Mouse (Mus musculus): Measurements from ENCODE around the gene Klf16.

Klf16 gene

DNA sequence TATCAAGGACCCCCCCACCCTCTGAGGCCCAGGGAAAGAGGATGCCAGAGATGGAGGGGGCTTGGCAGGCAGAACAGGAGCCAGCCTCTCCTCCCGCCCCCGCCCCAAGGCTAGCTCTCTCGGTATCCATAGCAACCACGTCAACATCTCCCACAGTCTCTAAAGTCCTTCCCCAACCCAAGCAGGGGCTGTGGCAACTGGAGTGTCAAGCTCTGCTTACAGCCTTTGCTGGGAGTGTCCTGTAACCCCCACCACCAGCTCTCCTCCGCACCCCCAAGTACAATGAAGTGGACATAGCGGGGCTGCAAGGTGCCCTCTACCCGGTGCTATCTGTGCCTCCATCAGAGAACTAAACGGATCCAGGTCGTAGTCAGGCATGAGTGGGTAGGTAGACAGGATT, 3.2 kb downstream of the Klf16 start:
- no peak for DNase-seq

DNA sequence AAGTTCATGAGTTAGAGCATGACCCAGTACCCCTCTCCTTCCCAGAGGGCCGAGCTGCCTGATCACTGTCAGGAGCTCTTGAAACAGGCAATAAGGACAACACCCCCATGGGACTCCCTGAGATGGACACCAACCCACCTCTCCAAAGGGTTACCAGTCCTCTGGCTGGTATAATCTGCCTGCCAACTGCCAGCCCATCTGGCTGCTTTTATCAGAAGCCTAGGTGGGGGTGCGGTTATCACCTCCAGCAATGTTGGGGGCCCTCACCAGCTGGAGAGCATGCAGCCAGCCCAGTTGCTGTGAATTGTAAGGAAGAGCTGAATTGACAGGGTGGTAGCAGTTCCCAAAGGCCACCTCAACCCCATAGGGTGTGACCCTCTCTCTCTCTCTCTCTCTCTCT, 4.6 kb downstream of the Klf16 start:
- DNase-seq: no peak

DNA sequence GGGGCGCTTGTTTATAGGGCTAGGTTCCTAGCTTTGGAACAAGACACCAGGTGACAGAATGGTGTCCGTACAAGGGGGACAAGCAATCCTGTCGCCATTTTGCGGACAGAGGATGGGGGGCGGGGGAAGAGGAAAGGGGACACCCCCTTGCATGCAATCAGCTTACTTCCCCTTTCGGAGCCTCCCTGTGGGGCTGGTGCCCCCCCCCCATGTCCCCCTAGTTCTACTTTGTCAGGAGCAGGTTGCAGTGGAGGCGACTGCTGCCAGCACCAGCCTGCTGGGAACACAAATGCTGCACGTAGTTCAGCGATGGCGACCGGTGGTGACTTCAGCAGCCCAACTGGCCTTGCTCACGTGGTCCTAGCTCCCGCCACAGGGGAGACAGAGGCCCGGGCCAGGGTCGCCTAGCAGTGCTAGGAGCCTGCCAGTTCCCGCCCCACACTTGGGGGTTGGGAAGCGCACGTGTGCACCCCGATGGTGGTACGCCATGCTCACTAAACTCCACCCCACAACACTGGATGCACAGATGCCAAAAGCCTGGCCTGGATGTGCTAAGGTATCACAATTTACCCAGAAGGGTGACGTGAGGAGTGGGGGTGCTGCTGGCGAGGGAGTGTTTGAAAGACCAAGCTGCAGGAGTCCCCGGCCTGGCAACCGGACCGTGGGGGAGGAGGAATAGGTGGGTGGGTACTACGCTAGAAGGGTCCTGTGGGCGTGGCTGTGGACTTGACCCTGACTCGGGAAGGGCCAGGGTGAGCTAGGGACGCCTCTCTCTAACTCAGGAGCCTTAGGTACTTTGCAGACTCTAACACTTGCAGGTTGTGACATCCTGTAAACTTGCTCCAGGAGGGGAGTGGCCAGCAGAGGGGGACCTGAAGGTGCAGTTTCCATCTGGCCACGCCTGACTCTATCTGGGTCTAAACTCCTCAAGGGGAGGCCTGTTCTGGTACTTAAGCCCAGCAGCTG, 6.0 kb downstream of the Klf16 start:
- DNase-seq: no peak

DNA sequence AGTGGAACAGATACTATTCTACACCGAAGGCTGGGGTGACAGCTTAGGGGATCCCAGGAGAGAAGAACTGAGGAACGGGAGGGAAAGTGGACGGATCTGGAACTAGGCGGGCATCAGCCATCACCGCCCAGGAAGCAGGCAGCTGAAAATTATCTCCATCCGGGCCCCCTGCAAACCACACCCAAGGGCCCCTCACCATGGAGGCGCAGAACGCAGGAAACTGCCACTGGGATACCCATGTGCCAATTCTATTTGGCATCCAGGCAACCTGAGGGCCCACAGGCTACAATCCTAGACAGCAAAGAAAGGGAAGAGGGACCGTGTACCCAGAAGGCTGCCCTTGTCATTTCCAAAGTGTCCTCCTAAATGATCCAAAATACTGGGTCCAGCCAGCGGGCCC, 6.7 kb downstream of the Klf16 start:
- DNase-seq: no peak

DNA sequence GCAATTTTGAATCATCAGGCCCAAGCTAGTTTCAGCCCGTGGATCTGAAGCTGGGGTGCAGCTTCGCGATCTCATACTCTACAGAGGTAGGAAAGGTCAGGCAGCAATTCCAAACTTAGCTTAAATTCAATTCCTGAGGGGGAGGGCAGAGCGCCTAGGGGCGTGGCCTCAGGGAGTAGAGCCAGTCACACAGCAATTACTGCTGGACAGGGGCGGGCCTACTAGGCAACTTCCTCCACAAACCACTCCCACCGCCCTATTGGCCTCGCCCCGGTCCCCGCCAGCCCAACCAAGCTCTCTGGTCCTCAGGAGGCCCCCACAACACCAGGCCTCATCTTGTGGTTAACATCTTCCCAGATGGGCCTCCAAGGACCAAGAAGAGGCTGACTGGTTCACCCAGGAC, 7.5 kb downstream of the Klf16 start:
- DNase-seq: peak; percentile 64

DNA sequence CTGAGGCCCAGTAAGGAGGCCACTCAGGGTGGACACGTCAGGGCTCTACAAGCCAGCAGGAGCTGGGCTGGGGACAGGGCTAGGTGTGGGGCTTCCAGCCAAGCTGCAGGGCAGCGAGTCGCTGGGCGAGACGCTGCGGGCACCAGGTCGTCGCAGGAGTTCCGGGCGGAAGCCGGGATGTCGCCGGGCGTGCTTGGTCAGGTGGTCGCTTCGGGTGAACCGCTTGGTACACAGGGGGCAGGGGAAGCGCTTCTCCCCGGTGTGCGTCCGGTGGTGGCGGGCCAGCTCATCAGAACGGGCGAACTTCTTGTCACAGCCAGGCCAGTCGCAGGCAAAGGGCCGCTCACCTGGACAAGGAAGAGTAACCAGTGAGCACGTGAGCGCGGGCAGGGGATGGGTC, 8.2 kb downstream of the Klf16 start:
- no peak for DNase-seq

DNA sequence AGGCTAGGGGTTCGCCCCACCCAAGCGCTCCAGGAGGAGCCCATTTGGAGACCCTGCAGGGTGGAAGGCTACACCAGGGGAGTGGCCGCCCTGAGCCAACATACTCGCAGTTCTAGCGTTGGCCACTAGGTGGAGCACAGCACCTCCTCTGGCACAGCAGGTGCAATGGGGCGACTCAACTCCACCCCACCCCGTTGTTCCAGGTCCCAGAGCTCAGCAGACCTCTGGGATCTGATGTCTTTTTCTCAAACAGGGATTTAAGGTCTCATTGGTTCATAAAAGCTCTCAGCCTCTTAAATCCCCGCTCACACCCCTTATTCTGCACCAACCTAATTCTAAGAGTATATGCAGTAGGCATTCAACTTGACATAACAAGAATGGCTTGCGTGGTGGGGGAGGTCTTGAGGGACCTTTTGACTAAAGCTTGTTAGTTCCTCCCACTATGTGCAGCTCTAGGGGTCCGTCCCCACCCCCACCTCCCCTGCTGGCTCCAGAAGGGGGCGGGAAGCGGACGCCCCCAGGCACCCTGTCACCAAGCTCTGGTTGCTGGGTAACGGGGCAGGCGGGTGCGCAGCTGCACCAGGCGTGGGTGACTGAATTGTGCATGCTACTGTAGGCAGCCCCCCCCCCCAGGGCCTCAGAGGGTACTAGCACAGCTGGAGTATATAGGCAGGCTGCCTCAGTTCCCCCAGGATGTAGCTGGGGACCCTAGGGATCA, 10.6 kb downstream of the Klf16 start:
- DNase-seq: peak; percentile 89

DNA sequence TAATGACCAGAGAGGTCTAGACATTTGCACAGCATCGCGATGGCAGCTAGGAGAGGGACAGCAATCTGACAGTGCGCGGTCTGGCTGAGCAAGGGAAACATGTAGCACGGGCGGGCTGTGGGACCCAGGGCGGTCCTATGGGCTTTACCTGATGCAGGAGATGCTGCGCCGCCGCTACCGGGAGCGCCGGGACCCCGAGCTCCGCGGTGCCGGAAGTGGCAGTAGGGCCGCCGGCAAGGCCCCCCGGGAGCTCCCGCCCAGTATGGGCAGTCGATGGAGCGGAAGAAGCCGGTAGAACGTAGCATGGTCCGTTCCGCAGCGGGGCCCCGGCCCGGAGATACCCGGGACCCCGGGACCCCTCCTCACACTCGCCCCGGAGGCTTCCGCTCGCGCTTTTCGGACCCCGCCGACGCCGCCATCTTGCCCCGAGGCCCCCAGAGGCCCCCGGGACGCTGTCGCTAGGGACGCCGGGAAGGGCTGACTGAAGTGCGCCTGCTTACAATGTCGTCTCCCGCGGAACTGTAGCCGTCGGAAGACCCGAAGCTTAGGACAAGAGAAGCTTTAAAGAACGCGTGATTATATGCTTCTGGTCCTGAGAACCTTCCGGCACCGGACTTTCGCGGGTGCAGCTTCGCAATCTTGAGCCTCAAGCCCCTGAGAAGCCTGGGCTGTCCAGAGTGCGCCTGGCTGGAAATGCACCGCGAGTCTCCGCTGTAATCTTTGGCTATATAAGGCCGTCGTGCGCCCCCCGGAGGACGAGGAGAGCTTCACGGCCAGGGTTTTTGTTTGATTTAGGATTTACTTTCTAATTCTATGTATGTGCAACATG, 15.8 kb downstream of the Klf16 start, which contains the start of gene Rexo1:
Rexo1 (minus strand) TSS at position 445 of the 829 bp plus-strand sequence.
- peak; percentile 97 for DNase-seq

DNA sequence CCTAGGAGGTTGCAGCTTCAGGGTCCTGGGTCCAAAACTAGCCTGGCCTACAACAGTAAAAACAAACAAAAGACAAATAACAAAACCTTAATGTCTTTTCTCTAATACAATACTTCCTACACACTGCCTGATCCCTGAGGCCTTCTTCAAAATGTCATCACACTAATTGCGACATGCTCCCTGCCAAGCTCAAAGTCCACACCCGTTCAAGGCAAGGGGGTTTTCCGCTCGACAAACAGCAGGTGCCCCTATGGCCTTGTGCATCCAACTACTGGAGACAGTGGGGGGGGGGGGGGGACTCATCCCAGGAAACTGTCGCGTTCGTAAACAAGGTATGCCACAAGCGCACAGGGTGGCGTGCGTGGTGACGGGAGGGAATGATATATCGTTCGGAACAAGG, 16.5 kb downstream of the Klf16 start:
- DNase-seq: no peak

DNA sequence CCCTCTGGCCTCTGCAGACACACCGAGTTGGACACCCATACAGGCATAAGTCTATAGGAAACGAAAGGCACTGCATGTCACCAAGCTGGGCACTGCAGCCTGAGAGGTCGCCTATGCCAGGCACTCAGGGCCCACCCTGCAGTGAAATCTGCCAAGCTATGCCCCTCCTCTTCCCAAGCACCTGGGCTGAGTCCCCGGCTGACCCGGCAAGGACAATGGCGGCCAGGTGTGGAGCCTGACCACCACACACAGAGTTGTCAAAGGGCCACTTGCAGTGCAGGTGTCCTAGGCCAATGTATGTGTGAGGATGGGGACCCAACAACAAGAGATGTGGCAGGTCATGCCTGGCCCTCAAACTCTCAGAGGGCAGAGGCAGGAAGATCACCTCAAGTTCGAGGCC, 17.7 kb downstream of the Klf16 start:
- DNase-seq: no peak

DNA sequence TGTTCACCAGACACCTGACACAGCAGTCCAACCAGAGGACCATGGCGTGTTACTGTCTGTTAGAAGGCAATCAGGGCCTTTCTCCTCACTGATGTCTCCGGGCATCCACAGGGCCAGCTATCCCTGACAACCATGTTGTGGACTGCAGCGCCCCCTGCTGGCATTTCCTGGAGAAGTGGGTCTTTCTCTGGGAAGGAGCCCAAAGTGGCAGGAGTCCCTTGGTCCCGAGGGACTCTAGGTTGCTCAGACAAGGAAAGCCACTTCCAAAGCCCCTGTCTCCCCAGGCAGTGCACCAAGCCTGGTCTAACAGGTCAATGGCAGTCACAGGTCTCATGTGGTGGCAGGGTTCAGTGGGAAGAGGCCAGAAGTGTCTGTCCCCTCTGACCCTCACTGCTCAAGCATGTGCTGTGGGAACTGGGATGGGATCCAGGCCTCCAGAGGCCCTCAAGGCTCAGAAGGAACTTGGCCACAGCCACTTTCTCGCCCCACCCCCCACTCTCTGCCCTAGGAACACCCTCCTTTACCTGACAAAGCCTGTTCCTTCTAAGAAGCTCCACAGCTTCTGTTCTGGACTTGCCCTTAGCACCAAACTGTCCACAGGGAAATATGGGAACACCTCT, 19.7 kb downstream of the Klf16 start:
- DNase-seq: peak; percentile 89

DNA sequence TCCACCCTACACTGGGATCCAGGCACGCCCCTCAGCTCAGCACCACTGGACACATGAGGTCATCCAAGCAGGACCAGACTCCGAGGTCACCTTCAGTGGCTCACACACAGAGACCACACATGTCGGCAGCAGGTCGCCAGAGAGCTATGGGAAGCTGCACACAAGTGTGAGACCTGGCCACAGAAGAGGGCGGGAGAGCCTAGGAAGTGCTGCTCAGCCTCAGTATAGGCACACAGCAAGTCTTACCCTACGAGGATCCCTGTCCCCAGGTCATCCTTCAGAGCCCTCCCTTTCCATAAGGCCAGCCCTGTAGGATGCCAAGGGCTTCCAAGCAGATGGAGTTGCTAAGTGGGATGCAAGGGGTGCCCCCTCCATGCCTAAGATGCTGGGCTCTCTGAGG, 23.1 kb downstream of the Klf16 start:
- no peak for DNase-seq

DNA sequence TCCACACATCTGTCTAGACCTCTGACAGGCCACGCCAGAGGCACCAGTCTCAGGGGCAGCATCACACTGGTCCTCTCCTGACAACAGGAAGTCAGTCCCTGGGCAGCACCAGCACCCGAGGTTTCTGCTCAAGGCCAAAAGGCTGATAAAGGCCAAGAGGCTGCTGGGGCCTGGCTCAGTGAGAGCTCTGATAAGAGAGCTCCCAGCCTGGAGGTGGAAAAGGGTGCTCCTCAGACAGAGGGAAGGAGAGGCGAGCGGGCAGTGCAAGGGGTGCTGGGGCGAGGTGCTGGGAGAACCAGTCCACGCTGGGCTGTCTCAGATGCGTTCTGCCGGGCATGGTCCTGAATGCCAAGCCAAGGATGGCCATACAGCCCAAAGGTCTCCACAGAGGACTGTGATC, 23.5 kb downstream of the Klf16 start:
- DNase-seq: no peak

DNA sequence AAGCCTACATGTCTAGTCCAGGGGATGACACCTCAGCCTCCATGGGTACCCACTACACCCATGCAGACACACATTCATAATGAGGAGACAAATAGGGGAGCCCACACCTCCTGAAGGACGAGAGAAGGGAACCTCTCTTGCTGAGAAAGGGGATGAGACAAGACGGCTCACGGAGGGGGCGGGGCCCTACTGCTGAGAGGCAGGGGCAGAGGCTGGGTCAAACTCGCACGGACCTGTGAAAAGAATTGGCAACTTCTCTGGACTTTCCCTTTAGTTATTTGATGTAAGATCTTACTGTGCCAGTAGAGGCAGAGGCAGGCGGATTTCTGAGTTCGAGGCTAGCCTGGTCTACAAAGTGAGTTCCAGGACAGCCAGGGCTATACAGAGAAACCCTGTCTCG, 24.8 kb downstream of the Klf16 start:
- no peak for DNase-seq

DNA sequence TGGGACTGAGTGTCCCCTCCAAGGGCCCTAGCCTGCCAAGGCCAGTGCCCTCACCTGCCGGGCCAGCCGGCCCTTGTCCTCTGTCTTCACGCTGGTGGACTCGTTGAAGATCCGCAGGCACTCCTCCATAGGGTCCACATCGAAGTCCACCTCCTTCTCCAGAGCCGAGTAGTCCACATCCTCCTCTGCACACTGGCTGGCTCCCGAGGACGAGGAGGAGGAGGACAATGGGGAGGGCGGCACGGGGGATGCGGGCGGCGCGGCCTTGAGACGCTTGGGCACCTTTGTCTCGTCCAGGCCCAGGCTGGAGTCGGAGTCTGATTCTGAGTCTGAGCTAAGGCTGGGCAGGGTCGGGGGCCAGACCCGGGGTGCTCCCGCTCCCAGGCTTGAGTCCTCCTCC, 27.8 kb downstream of the Klf16 start:
- DNase-seq: no peak

DNA sequence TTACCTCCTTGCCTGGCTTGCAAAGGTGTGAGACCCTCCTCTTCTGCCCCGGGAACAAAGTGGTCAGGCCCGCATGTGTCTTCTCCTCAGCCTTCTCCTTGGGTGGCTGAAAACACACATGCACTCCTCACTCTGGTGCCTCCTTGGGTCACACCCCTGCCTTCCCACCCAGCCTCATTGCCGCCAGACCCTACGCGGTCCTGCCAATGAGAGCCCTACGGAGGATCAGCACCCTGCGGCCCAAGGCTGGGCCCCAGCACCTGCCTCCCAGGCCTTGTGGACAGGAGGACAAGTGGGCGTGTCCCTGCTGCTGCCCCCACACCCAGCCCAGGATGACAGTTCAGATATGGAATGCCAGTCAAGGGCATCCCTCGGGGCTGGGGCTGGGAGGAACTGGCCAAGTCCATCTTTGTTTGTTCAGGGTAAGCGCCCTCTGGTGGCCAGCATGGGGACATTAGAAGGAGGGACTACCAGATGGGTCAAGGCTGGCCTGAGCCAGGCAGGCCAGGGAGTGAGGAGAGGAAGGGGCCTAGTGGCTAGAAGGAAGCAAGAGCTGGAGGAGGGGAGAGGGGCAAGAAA, 28.6 kb downstream of the Klf16 start:
- peak; percentile 64 for DNase-seq

DNA sequence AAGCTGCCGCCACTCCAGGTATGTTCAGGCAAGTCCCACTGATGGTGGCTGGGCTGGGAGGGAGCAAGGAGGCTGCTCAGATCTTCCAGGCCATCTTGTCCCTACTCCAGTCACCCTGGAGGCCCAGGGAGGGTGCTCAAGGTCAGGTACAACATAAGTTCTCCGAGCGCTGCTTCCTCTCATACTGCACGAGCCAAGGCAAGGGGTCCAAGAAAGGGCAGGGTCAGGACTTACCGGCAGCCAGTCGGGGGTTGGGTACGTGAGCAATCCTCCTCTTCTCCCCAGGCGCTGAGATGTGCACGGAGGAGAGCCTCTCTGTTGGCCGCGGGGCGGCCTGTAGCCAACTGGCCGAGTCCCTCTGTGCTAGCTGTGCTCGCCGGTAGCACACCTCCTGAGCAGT, 29.6 kb downstream of the Klf16 start:
- no peak for DNase-seq

DNA sequence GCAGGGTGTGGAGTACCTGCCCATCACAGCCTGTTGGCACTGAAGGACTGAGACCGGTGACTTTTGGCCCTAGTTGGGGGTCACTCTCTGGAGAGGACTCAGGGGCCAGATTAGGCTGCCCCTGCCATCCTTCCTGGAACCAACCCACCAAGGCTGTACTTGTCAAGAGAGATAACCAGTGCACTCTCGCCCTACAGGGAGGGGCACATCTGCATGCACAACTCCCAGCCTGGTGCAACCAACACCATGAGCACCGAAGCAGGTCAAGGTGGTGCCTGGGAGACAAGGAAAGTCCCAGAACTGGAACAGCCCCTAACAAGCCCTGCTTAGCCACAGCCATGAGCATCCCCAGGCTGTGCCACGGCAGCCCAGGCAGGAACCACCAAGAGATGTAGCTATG, 30.2 kb downstream of the Klf16 start:
- DNase-seq: no peak

DNA sequence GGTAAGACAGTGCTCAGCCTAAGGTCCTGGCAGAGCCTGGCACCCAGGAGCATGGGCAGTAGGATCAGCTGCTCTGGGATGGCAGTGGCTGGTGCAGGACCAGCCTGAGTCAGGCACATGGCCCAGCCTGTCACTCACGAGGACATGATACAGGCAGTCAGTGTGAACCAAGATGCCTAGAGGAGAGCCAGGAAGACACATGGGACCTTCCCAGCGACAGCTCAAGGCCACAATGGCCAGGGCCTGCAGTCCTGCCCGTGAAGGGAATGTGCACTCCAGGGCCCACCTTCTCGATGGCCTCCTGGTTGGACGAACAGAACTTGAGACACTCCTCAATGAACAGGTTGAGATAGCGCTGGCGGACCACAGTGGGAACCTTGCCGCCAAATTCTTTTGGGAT, 31.5 kb downstream of the Klf16 start:
- no peak for DNase-seq

DNA sequence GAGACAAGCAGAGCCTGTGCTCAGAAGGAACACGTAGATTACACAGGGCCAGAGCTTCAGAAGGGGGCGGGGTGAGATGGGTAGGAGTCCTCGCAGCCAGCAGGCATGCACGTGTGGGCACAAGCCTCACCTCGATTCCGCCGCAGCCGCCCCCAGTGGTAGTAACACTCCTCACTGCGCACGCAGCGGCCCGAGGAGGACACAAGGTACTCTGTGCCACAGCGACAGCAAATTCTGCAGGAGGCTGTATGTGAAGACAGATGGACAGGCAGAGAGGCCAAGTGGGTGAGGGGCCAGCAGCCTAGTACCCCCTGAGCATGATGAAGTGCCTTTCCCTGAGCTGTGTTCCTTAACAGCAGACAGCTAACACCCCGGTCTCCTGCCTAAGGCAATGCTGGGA, 33.2 kb downstream of the Klf16 start:
- no peak for DNase-seq

DNA sequence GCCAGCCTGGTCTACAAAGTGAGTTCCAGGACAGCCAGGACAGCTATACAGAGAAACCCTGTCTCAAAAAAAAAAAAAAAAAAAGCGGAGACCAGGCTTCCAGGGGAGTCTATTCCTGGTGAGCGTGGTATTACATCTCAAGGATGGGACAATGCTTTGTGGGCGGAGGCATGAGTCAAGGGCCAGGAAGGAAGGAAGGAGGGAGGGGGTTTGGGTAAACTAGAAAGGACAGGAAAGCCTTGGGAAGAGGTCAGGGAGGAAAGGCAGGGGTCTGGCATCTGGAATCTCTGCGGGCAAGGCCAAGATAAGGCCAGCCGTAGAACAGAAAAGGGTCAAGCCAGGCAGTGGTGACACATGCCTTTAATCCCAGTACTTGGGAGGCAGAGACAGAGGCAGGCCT, 37.6 kb downstream of the Klf16 start:
- no peak for DNase-seq

DNA sequence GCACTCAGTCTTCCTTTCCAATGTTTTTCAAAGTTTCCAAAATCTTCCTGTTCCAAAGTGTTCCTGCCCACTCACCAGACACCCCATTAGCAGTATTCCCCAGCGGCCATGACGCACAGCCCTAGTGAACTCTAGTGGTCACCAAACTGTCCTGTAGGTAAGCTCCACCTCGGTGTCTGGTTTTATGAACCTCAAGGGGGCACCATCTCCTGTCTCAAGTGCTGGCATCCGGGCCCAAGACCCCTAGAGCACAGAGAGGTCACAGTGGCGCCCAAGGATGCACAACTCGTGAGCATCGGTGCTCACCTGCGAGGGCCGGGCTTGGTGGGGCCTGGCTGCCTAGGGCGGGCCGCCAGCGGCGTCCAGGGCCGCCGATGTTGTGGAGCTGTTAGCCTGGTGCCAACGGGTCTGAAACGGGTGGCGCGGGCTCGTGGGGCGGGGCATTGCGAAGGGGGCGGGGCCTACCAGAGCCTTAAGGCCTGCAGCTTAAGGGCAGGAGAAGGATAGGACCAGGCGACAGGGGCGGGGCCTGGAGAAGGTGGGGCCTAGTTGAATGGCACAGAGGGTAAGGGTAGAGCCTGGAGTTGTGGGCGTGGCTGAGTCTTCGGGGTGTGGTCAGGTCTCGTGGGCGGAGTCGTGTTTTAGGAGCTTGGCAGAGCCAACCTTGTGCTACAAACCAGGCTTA, 38.3 kb downstream of the Klf16 start, which contains the start of gene Atp8b3:
Atp8b3 (minus strand) TSS at position 415 of the 685 bp plus-strand sequence.
- DNase-seq: peak; percentile 79

Data from kidney, adult 18-20 months (tissue).